Mouse (Mus musculus): ENCODE measurements around the gene Celf1.

- TF ChIP-seq CTCF (IDR thresholded peaks at IDR 0.05; ENCODE audit: control insufficient read depth, insufficient read depth, insufficient replicate concordance, low read depth, low read length) = no peak
- TF ChIP-seq POLR2A (IDR thresholded peaks at IDR 0.05; ENCODE audit: control insufficient read depth, low read depth, low read length) = no peak
Measured at GRCm38 (mm10) chr2:91033000-91033399, 92.8 kb downstream of the Celf1 start.

Data from testis, adult 2 months (tissue).